In genomic region chr4:41274980-41275850, GRCm38 (mm10) we compare ENCODE assay signal across 8 mouse cellular contexts. TPM values are rescaled to one million over a fixed set of nuclear protein-coding genes. Genes with fewer than 3 reads are reported as not detected.
A peak's percentile ranks its signal among the peaks of the same experiment; 100 is the strongest.
DNase-seq lines count a peak whose midpoint lies in the region; ATAC-seq lines count a peak whose summit lies in the region.

Gene Ubap2, minus strand, starts transcription at chr4:41275144.

- peak within 1 kb of the TSS; percentile 81 for H3K4me2 ChIP-seq in kidney, embryonic 15.5 days

- under 1% methylated on average over 60 of the region's 60 CpGs for WGBS in heart, embryonic 10.5 days
- WGBS in kidney, embryonic 15.5 days, result under 1% methylated on average over 60 of the region's 60 CpGs

- H3K4me1 ChIP-seq in heart, embryonic 10.5 days, result peaks cover 22% of the 10 kb centered on the region
- peaks cover 29% of the 10 kb centered on the region for H3K4me1 ChIP-seq in kidney, embryonic 15.5 days

- H3K36me3 ChIP-seq in heart, embryonic 10.5 days, result peaks cover 11% of the 10 kb centered on the region
- H3K36me3 ChIP-seq in kidney, embryonic 15.5 days, result peaks cover 9% of the 10 kb centered on the region

- H3K9me3 ChIP-seq in heart, embryonic 10.5 days, result no peaks in the 10 kb centered on the region
- H3K9me3 ChIP-seq in kidney, embryonic 15.5 days (replicated peaks), result no peaks in the 10 kb centered on the region

- no peaks in the 10 kb centered on the region for H3K27me3 ChIP-seq in heart, embryonic 10.5 days (ENCODE audit: insufficient read depth, poor library complexity, severe bottlenecking)
- H3K27me3 ChIP-seq in kidney, embryonic 15.5 days, result no peaks in the 10 kb centered on the region

- H3K9ac ChIP-seq in kidney, embryonic 15.5 days, result peak within 1 kb of the TSS; percentile 82

- peak within 1 kb of the TSS; percentile 82 for H3K4me3 ChIP-seq in heart, embryonic 10.5 days
- peak within 1 kb of the TSS; percentile 88 for H3K4me3 ChIP-seq in kidney, embryonic 15.5 days (replicated peaks)

- peak within 1 kb of the TSS; percentile 99 for H3K27ac ChIP-seq in heart, embryonic 10.5 days
- peak within 1 kb of the TSS; percentile 96 for H3K27ac ChIP-seq in kidney, embryonic 15.5 days

- peak; percentile 98 to 99 for DNase-seq in B cell, adult 2 months
- peak; percentile 100 for DNase-seq in brain, adult 2 months (ENCODE audit: low read depth, low spot score)
- DNase-seq in heart, embryonic 10.5 days (ENCODE audit: low spot score), result peak; percentile 99
- peak; percentile 94 for DNase-seq in liver
- peak; percentile 95 to 98 for DNase-seq in spleen, postnatal 4 days (ENCODE audit: low spot score in 2 of 2)

- peak; percentile 90 for ATAC-seq in erythroblast, adult 5-6 weeks (replicated peaks; ENCODE audit: low FRiP score, poor library complexity, severe bottlenecking)
- peak; percentile 98 for ATAC-seq in kidney, embryonic 15.5 days (replicated peaks; ENCODE audit: low FRiP score)
- peak; percentile 97 for ATAC-seq in monocyte, adult 5-6 weeks (replicated peaks; ENCODE audit: insufficient number of reproducible peaks, low FRiP score, low TSS enrichment, poor library complexity, severe bottlenecking)

RNA-seq across cellular contexts. Expression of gene Ubap2, which starts in this region (rescaled TPM):
- total RNA-seq in erythroblast, adult 5-6 weeks (2015; ENCODE audit: low replicate concordance), result 23.2 and 26.1 TPM in 2 replicates
- total RNA-seq in erythroblast, adult 5-6 weeks (2017; ENCODE audit: low replicate concordance), result 14.7 and 46.3 TPM in 2 replicates
- 82.1 and 87.0 TPM in 2 replicates for polyA plus RNA-seq in heart, embryonic 10.5 days (2016; fragmentation: Nextera tagmentation; extraction: Ambion mirVana)
- 66.8 and 68.5 TPM in 2 replicates for polyA plus RNA-seq in kidney, embryonic 15.5 days (2015; fragmentation: Nextera tagmentation; extraction: Ambion mirVana)
- 6.6 to 19.8 TPM (median 17.1 TPM) in 3 replicates for total RNA-seq in monocyte, adult 5-6 weeks (2017)

Comparison
In these comparisons a context has a peak if more than half of its experiments do, and no peak if none do; other contexts are left out.
1. Peak in every context shown above with its lines: DNase-seq, ATAC-seq, H3K4me3 ChIP-seq and H3K27ac ChIP-seq.